Mouse (Mus musculus) embryo, embryonic 10.5 days (tissue): ENCODE data around the gene Gch1.

Experiments used
- DNase-seq: peaks from one replicate; pipeline ENCODE4 v3.0.0-alpha.2; 2015; ENCODE audit warnings: low spot score

Gch1 gene

DNA sequence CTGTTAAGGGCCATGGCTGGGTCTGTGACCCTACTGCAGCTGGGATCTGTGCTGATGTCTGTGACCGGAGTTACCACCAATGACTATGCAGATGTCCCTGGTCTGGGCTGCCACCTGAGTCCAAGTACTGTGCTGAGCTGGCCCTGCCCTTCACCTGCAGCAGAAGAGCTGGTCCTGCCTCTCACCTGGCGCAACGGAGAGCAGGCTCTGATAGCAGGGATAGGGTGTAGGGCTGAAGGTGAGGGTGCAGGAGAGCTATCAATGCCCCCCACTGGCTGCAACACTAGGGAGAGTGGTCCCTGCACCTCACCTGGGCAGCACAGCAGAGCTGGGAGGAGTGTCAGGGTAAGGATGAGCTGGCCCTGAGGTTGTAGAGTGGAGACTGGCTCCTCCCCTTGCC is 17.4 kb upstream of the Gch1 start:
- no peak for DNase-seq

DNA sequence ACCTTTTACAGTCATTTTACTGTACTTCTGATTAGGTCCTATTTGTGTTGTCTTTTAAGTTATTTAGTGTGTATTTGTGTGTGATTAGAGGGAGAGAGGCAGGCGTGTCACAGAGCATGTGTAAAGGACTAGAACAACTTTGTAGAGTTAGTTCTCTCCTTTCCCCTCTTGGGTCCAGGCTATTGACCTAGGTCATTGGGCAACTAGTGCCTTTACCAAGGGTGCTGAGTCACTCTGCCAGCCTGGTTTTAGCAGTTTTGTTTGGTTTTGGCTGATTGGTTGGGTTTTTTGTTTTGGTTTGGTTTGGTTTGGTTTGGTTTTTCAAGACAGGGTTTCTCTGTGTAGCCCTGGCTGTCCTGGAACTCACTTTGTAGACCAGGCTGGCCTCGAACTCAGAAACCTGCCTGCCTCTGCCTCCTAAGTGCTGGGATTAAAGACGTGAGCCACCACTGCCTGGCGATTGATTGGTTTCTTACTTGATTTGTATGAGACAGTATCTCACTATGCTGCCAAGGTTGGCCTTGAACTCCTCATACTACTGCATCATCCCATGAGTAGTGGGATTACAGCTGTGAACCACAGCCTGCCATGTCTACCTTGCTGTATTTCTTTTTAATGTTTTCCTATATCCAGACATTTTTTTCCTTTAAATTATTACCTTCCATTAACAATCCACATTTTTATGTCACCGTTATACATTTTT is 16.2 kb upstream of the Gch1 start:
- DNase-seq, result no peak

DNA sequence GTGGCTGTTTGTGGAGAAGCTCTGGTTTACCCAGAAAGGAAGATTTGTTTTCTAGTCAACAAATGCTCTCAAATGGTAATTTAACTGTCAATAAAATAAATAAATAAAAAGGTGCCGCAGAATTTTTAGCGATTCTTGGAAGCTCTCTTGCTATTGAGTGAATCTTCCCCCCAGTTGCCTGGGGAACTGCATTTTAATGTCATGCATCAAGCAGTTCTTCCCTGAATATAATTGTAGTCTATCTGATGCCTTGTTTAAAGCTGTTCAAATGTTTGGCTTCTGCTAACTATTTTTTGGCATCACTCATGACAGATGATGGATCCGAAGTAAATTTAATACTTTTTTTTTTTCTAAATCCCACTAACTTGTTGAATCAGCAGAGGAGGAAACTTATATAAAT is 8.1 kb upstream of the Gch1 start:
- DNase-seq, result no peak

DNA sequence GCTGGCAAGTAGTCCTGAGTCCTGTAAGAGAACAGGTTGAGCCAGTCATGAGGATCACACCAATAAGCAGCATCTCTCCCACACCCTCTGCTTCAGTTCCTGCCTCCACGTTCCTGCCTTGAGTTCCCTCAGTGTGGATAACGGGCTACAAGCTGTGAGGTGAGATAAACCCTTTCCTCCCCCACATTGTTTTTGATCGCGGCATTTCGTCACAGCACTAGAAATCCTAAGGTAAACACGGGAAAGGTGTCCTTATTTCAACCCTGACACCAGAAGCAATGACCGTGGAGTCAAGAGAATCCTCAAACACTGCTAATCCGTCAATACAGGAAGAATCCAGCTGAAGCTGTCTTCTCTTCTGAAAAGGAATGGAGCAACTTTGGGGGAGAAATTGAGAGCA is 7.5 kb upstream of the Gch1 start:
- no peak for DNase-seq

DNA sequence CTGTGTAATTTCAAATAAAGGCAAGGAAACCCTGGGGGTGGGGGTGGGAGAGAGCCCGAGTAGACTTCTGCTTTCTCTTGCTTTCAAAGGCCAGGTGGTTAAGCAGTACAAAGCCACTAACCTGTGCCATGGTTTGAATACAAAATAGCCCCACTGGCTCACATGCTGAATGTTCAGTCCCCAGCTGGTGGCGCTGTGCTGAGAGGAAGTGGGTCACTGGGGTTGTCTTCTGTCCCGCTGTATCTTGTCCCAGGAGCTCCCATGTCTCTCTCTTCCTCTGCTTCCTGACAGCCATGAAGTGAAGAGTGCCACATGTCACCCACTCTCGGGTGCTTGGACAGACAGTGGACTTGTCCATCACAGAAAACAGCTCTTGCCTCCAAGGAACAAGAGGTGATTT is 4.9 kb upstream of the Gch1 start:
- DNase-seq, result no peak

DNA sequence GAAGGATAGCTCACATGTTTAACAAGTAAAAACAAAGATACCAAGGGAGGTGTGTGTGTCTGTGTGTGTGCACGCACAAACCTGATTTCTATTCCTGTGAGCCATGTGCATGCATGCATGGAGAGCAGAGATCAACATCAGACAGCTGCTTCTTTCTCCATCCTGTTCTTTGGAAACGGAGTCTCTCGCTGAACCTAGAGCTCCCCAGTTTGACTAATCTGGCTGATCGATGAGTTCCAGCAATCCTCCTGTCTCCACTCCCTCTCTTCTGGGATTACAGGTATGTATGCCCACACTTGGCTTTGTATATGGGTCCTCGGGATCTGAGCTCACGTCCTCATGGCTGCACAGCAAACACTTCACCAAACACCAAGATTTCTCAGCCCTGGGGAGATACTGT is 4.3 kb upstream of the Gch1 start:
- no peak for DNase-seq

DNA sequence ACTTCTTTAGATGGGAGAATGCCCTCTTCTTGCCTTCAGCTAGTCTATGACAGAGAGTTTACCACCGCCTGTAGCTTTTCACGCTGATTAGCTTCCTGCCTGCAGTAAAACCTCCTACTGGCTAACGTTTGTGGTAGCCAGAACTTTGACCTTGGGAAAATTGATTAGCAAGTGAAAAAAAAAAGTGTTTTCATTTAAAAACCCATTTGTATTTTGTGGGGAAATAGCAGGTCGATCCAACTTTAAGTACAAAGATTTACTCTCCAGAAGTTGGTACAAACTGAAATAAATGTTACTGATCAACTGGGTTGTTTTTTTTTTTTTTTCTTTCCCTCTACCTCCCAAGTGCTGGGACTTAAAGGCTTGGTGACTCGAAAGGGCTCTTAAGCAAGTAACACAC is 2.6 kb upstream of the Gch1 start:
- DNase-seq, result no peak

DNA sequence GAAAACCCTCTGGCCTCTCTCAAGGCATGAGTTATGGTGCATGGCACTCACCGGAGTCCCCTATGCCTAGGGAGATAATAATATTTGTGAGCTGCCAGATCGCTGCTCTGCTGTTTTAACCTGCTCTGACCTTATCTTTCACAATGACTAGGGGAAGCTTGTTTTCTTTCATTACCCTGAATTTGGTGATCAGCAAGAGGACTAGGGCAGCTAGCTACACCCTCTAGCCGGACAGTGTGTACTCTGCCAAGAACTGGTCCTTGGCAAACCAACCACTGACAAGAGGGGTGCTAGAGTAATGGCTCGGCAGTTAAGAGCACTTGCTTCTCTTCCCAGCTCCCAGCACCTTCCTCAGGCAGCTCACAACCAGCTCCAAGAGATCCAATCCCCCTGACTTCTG is 1.4 kb upstream of the Gch1 start:
- DNase-seq, result no peak

DNA sequence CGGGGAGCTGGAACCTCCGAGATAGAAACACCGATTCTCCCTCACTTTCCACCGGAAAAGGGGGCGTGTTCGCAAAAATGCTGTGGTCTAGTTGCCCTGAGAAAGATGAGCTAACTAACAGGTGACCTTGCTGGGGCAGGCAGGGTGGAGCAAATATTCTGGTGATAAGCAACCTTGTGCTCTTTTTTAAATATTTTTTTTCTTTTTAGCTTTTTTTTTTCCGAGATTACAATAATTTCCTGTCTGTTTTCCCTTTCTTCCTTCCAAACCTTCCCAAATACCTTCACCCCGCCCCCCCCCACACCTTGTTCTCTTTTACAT is 382 bp upstream of the Gch1 start:
- no peak for DNase-seq

DNA sequence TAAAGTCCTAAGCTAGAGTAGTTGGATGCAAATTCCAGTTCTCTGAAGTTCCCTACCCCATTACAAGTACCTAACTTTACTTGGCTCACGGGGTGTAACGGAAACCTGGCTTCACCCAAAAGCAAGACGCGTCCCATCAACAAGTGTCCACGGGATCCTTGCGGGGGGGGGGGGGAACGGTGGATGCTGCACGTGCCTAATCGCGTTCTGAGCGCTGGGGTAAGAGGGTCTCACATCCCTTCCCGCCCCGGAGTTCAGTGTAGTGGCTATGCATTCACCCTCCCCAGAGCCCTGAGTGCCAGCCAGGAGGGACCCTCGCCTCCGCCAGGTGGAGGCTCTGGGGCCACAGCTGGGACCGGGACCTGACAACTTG is 752 bp downstream of the Gch1 start:
- DNase-seq, result no peak

DNA sequence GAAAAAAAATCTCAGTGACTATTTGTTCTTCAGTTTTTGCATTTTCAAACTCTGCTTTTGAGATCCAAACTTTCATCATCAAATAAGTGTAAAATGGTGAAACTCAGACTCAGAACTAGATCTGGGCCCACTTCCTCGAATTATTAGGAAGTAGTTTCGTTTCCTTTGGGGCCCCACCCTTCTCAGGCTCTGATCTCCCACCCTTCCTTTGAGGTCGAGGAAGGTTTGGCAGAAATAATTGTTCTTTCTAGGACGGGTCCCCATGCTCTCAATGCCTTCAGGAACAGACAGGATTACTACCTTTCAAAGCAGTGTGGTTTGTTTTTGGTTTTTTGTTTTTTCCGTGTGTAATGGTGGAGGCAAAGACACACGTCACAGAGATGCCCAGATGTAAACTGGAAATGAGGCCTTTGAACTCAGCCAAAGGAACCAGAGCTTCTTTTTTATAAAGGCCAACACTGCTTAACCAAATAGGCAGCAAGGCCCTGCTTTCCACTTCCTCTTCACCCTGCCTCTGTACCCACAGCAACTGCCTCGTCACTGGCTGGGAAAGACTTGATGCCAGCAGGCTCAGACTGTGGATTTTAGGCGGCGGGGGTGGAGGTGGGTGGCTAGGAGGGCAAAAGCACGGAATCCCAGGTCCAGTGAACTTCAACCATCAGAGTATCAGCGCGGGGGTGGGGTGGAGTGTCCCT is 1.4 kb downstream of the Gch1 start:
- DNase-seq, result no peak

DNA sequence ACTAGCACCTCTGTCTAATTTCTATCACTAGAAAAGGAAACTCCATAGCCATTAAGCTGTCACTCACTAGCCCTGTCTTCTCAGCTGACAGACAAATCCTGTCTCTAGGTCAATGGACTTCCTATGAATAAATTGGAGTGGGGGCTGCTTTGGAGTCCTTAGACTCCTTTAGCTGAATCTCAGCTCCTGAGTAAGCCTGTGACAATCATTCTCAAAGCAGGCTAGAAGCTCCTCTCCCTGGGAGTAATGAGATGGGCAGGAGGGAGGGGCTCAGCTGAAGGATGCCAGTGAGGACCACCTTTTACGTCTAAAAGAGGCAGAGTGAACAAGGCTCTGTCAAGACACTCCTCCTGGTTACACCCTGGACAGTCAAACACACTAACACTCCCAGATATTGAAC is 2.0 kb downstream of the Gch1 start:
- DNase-seq, result no peak

DNA sequence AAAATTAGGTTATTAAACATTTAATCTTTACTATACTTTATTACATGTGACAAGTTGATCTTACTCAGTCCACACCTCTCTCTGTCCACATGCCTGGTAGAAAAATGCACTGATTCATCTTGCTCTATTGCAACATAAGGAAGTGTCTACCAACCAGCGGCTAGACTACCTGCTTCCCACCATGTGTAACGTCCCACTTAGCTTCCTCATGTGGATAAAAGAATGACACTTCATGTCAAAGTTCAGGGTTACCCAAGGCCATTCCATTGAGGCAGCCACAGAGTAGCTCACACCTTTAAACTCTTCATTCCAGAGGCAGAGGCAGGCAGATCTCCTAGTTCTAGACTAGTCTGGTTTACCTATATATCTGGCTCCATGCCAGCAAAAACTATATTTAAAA is 2.7 kb downstream of the Gch1 start:
- no peak for DNase-seq

DNA sequence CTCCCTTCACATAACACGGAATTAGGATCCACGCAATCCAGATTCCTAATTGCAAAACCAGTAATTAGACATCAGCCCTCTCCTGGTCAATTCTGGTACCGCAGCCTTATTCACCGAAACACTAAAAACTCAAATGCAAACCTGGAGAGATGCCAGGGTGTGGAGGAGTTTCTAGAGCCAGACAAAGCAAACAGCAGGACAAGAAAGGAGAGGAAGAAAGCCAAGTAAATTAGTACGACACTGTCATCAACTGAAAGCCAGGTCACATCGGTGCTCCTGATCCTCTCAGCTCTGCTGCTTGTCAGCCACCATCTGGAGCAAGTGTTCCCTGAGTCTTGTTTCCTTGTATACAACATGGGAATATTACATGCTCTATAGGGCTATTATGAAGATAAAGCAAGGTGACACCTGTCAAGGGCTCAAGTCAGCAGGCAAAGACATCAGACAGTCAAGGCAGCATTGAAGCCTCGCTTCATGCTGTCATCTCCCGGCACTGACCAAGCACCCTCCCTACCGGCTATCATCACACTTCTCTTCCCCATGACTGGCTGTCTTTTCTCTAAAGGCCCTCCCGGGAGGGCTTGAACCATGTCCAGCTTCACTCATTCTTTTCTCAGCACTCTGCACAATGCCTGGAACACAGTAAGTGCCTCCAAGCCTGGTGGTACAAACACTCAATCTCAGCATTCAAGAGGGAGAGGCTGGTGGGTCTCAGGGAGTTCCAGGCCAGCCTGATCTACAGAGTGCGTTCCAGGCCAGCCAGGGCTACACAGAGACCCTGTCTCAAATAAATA is 7.5 kb downstream of the Gch1 start:
- DNase-seq, result peak; percentile 27

DNA sequence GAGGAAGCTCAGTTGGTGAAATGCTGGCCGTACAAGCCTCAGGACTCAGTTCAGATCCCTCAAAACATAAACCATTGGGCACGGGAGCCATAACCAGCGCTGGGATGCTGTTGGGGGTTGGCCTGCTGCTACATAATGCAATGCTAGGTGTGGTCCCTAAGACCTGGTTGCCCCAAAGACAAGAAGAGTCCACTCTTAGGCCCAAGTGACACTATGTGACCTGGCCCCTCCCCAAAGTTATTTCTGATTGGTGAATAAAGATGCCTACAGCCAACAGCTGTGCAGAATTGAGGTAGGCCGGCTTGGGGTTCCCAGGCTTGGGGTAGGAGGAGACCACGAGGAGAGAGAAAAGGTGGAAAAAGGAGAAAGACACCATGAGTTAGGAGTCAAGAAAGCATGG is 10.4 kb downstream of the Gch1 start:
- no peak for DNase-seq

DNA sequence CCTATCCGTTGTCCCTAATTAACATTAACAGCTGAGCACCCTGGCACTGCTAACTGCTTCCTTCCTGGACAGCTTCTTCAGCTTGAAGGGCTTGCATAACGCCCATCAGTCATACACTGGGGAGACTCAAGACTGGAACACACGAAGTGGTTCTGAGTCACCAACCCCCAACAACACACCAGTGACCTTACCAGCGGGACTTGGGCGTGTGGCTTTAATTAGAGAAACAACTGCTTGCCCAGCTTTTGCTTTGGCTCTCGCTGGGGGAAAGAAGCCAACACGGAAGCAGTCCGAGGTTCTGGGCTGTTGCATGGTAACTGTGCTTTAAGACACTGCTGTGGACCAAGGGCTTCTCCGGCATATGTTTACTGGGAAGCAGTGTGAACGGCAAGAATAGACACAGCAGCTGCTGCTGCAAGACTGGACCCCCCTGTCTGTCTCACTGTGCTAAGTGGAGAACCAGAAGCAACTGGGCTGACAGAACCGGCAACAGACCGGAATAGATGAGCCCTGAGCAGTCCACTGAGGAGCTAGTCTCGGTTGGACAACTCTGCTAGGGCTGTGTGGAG is 11.3 kb downstream of the Gch1 start:
- peak; percentile 48 for DNase-seq

DNA sequence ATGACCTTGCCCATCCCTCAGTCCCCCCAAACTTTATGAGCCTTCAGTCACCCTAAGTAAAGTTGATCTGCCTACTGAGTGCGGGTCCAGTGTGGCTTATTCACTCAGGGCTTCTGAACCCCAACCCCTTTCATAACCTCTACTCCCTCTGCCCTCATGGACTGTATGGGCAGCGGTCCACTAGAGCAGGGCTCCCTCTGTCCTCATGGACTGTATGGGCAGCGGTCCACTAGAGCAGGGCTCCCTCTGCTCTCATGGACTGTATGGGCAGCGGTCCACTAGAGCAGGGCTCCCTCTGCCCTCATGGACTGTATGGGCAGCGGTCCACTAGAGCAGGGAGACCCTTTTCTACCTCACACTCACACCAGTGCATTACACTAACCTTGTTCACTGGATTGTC is 13.0 kb downstream of the Gch1 start:
- no peak for DNase-seq

DNA sequence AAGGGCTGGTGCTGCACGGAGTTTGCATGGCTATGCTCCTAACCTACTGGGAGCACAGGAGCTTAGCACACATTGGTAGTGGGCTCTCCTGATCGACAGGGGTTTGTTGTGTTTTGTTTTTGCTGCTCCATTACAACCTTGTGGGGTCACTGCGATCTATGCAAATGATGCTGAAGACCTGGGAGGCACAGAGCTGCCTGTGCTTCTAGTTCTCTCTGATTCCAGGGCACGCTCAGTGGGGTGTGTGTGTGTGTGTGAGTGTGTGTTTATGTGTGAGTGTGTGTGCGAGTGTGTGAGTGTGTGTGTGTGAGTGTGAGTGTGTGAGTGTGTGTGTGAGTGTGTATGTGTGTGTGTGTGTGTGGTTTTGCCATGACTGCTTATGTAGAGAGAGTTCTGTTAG is 14.1 kb downstream of the Gch1 start:
- no peak for DNase-seq

DNA sequence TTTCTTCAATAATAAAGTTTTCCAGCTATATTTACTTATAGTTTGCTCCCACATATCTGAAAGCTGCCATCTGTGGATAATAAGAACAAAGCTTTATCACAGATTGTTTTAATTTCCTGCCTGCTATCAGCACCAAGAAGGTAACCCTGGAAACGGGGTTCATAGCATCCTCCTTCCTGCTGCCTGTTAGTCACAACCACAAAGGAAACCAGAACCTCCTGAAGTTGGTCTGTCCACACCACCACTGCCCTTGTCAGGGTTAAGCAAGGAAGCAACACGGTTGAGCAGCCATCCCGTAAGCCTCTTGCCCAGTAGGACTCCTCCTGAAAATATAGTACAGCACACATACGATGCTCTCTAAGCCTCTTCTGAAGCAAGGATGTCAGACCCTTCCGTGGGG is 17.1 kb downstream of the Gch1 start:
- DNase-seq, result no peak

DNA sequence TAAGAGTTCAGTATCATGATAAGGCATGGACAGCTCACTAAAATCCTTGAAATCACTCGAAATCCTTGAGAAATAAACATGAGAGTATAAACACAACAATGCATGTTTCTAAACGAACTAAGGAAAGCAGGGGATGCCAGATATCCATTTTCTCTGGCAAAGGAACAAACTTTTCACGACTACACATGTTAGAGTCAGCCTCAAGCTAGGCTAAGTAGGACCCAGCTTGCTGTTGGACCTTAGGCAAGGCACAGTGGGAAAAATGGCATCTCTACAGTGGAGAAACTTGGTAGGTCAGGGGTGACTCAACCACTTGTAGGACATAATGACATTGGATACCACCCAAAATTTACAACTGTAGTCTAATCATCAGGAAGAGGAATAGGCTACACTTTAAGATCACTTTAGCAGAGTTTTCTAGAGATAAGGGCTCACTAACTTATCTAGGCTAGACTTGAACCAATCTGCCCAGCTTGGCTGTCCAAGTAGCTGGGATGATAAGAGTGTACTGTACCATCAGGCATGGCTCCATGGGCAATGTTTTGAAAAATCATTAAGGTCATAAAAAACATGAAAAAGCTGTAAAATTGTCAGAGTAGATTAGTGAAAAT is 18.6 kb downstream of the Gch1 start:
- no peak for DNase-seq

DNA sequence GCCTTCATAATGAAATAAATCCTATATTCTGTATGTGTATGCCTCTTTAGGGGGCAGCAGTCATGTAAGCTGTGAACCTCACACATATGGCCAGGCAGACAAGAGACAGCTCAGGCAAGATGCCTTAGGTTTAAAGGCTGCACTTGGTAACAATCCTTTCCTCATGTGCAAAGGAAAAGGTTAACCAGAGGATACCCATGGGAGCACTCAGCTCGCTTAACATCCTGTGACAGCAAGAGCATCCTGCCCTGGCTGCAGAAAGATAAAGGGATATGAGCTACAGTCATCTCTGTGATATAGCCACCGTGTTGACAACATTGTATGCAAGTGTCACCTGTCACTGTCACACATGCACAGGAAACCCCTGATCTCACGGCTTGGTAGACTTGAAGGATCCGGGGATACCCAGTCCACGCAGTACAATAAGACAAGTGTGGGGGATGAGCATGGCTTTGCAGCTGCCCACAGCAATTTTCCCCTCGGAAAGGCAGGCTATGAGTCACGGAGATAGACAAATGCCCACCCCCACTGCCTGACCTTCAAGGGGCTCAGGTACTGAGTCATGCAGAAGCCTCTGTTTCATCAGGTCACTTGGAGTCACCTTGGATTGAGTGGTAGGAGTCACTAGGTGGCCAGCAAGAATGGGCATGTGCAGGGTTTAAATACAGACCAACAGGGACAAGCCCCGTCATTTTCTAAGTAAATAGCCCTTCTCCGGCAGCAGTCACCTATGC is 19.4 kb downstream of the Gch1 start:
- DNase-seq, result no peak

DNA sequence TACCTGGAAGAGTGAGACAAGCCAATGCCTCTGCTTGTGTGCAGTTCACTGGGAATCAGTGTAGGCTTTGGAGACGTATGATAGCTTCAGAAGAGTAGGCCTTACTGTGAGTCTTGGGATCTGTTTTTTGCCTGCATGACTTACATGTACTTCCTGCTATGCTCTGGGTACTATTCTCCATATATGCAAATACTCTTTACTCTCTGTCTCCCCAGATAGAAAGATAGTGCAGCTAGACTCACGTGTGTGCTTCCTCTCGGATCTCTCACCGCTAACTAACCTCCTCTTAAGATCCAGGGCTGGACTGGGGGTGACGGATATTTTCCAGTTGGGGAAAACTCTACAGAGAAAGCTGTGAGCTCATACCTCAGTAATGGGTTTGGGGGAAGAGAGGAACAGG is 23.5 kb downstream of the Gch1 start:
- no peak for DNase-seq
